Mouse (Mus musculus) T-helper 17 cell (primary cell): ENCODE results near the gene Arhgef5.

Experiments
- in situ Hi-C, 2 experiments: fragments of 300-600 bp; cut with MboI, MseI; formaldehyde crosslinking; loops; 1 replicate in 1 of 2; 2 replicates in 1 of 2; pipeline ENCODE4 v1.15.1; 2025; ENCODE audit warnings: high pct_unique_total_duplicates in 2 of 2

Arhgef5 gene

DNA sequence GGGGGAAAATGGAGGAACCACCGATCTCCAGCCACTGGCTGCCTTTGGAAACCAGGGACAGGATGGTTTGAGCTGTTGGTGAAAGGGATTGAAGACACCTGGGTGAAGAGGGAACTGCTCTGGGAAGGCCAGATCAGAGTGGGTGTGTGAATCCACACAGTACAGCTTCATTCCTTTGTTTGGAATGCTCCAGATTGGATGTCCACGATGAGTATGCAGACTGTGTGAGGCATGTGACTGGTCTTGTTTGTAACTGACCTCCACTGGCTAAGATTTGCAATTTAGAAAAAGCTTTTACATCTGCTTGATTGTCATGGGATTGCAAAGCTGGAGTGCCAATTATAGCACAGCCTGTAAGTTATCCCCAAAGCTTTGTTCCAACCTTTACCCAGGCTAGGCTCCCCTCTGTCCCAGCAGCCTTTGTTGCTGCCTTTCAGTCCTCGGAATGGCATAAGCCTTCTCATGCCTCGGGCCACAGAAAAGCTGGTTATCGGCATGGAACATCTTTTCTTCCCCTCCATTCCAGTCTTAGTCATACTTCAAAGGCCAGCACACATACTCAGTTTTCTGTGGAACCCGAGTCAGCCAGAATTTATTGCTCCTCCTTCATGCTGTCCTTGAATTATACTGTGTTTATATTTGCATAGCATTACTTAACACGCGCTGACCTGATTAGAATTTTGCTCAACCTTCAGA lies 47.7 kb downstream of the Arhgef5 start:
- in situ Hi-C loops, result no loop called here

DNA sequence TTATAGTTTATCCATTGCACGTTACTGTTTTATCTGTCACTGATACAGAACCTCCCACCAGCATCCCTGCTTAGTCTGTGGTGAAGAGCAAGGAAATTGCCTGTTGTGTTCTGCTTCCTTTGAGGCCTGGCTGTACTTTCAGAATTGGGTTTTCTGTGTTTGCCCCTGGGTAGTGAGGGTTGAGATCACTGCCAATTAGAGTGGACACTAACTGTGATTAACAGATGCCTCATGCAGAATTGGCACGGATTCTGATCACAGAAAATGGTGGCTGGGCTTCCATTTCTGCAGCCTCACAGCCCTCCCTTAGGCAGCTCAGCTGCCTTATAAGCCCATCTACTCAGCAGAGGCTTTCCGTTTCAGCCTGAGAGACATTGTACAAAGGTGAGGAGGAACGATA lies 68.1 kb downstream of the Arhgef5 start:
- in situ Hi-C loops, result no loop called here

DNA sequence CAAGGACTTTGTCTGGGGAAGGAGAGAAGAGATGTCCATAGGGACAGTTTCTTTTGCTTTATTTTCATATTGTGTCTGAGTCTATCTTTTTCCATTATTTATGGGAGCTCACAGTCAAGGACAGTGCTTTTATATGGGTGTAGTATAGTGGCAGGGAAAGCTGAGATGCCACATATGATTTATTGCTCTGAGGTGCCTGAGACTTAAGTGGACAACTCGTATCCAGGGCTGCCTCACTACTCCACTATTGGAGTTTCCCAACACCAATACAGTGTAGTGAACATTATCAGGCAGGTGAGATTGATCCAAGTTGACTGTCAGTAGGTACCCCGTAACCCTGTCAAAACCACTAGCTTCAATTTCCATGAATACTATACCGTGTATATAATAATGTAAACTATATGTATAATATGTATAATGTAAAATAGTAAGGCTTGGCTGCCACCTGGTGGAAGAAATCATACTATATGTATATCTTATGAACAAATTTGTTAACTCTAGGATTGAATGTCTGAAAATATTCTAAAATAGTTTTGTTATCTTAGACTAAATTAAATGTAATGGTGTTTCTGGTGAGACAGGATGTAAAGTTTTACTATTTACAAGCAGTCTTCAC lies 70.3 kb downstream of the Arhgef5 start:
- in situ Hi-C loops, result no loop called here

DNA sequence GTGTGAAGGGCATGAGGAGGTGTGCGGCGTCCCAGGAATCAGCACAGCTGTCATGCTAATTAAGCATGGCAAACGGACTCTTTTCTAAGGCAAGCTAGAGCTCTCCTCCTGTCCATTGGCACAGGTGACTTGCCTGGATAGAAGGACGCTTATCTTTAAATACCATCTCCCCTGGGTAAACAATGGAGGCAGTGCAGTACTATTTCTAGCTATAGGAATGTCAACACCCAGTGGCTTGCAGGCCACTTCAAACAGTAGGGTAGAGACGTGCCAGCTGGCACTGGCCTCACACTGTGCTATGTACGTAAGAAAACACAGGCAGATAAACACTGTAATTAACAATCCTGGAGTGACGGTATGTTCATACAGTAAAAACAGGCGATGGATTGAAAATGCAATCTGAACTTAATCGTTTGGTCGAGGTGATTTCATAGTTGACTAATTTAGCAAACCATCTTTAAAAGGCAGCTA lies 72.1 kb downstream of the Arhgef5 start:
- in situ Hi-C loops, result no loop called here

DNA sequence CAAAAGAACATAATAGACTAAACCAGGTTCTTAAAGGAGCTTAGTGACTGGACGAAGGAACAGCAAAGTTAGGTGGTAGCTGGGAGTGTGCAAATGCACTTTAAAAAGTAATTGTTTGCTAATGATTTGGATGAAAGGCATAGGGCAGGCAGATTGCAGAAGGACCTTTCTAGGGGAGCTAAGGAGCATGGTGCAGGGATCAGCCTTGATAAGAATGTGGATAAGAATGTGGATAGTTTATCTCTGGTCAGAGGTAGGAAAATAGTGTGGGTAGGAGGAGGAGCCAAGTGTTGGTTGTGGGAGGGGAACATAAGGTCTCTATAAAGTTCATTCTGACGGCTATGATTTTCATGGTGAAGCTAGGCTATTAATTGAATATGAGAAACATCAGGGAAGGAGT lies 73.4 kb downstream of the Arhgef5 start:
- in situ Hi-C loops, result no loop called here
